Comparison of ENCODE assay signal across 8 mouse cellular contexts in the genomic region with DNA sequence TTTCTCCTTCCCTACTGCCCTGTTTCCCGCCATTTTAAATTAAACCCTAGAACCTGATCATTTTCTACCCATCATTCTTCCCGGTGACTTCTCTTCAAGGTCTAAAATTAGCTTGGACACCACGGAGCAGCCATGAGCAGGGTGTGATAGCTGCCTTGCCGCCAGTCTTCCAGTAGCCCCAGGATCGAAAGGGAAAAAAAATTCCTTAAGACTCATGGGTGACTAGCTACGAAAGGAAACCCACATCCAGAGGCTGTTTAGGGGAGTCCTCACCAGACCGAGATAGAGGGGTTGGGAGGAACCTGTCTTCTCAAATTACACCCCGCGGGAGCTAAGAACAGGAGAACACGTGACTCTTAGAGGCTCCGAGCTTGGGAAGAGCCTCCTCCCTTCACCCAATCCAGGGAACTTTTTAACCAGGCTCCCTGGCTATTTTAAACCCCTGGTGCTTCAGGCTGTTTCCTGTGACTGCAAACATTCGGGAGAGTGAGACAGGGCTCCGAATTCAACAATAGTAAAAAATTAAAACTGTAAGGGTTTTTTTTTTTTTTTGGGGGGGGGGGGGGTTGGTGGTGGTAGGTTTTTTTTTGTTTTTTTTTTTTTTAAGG. TPM values are rescaled to one million over a fixed set of nuclear protein-coding genes. Genes with fewer than 3 reads are reported as not detected.
A peak's percentile ranks its signal among the peaks of the same experiment; 100 is the strongest.
DNase-seq lines count a peak whose midpoint lies in the region; ATAC-seq and TF ChIP-seq lines count a peak whose summit lies in the region.

No protein-coding gene starts in this region.

- no peaks in the 10 kb centered on the region for H3K27me3 ChIP-seq in ES-Bruce4 (ENCODE audit: control insufficient read depth, insufficient read depth, low read length, poor library complexity, severe bottlenecking)
- H3K27me3 ChIP-seq in liver, embryonic 14.5 days (ENCODE audit: control insufficient read depth, insufficient read depth, low read length) = no peaks in the 10 kb centered on the region
- no peaks in the 10 kb centered on the region for H3K27me3 ChIP-seq in neural tube, embryonic 11.5 days (ENCODE audit: control insufficient read depth, insufficient read depth, low read length)

- peaks cover 5% of the 10 kb centered on the region for H3K4me1 ChIP-seq in ES-Bruce4 (ENCODE audit: control insufficient read depth, insufficient read depth, low read length)
- H3K4me1 ChIP-seq in liver, embryonic 14.5 days (replicated peaks; ENCODE audit: control insufficient read depth in 2 of 2, insufficient read depth in 2 of 2, low read length in 1 of 2) = peaks cover 0 to 14% of the 10 kb centered on the region in 2 experiments; a peak in 2 of 4 replicates
- no peaks in the 10 kb centered on the region for H3K4me1 ChIP-seq in neural tube, embryonic 11.5 days (ENCODE audit: control insufficient read depth, insufficient read depth, low read length)

- ATAC-seq in liver, embryonic 14.5 days (ENCODE audit: insufficient read depth) = peak; percentile 61; the same call in 1 of the 2 replicates
- no peak for ATAC-seq in neural tube, embryonic 11.5 days (ENCODE audit: insufficient read depth, low FRiP score, low TSS enrichment)

- TF ChIP-seq CTCF in ES-Bruce4 (IDR thresholded peaks at IDR 0.05; ENCODE audit: low read depth, low read length) = no peak
- no peak for TF ChIP-seq CTCF in liver, embryonic 14.5 days (IDR thresholded peaks at IDR 0.05; ENCODE audit: low read depth)

- TF ChIP-seq EP300 in ES-Bruce4 (IDR thresholded peaks at IDR 0.05; ENCODE audit: insufficient read depth, low read depth, low read length) = peak; percentile 70
- TF ChIP-seq EP300 in liver, embryonic 14.5 days (IDR thresholded peaks at IDR 0.05; ENCODE audit: low read depth) = no peak

- H3K36me3 ChIP-seq in ES-Bruce4 (ENCODE audit: control insufficient read depth, insufficient read depth, low read length, poor library complexity, severe bottlenecking) = no peaks in the 10 kb centered on the region
- no peaks in the 10 kb centered on the region for H3K36me3 ChIP-seq in liver, embryonic 14.5 days (replicated peaks; ENCODE audit: control insufficient read depth, insufficient read depth, low read depth)
- no peaks in the 10 kb centered on the region for H3K36me3 ChIP-seq in neural tube, embryonic 11.5 days (ENCODE audit: control insufficient read depth, insufficient read depth, low read length)

- peak overlapping the region; percentile 96 for H3K4me3 ChIP-seq in ES-Bruce4 (ENCODE audit: low read depth, low read length)
- peak overlapping the region; percentile 49 to 63 for H3K4me3 ChIP-seq in liver, embryonic 14.5 days (ENCODE audit: insufficient read depth in 1 of 2, low read depth in 2 of 2, low read length in 2 of 2)
- peak overlapping the region; percentile 20; the same call in 1 of the 2 replicates for H3K4me3 ChIP-seq in neural tube, embryonic 11.5 days (ENCODE audit: low read depth, low read length)

- peak overlapping the region; percentile 97 for H3K27ac ChIP-seq in ES-Bruce4 (ENCODE audit: insufficient read depth, low read length)
- no peak overlapping the region for H3K27ac ChIP-seq in liver, embryonic 14.5 days
- no peak overlapping the region; the same call in 1 of the 2 replicates for H3K27ac ChIP-seq in neural tube, embryonic 11.5 days (ENCODE audit: low read depth, low read length)

- H3K9me3 ChIP-seq in ES-Bruce4 (replicated peaks; ENCODE audit: control insufficient read depth, insufficient read depth, low read length, poor library complexity, severe bottlenecking) = no peaks in the 10 kb centered on the region
- no peaks in the 10 kb centered on the region for H3K9me3 ChIP-seq in liver, embryonic 14.5 days (ENCODE audit: control insufficient read depth, low read length)
- no peaks in the 10 kb centered on the region for H3K9me3 ChIP-seq in neural tube, embryonic 11.5 days (ENCODE audit: control insufficient read depth, low read length)

- TF ChIP-seq POLR2A in ES-Bruce4 (IDR thresholded peaks at IDR 0.05; ENCODE audit: insufficient read depth, low read length) = no peak

- peak overlapping the region; percentile 97 for H3K9ac ChIP-seq in ES-Bruce4 (ENCODE audit: low read depth, poor library complexity, severe bottlenecking)
- H3K9ac ChIP-seq in liver, embryonic 14.5 days (replicated peaks) = peak overlapping the region; percentile 6
- 0 out of 2 replicates have a peak overlapping the region, but pooled peaks have one; percentile 20 for H3K9ac ChIP-seq in neural tube, embryonic 11.5 days (ENCODE audit: low read length)

- WGBS in liver, embryonic 14.5 days (ENCODE audit: insufficient replicate concordance) = under 1% methylated on average over 13 of the region's 13 CpGs
- under 1% methylated on average over 13 of the region's 13 CpGs for WGBS in neural tube, embryonic 11.5 days

- H3K4me2 ChIP-seq in liver, embryonic 14.5 days (ENCODE audit: low read depth) = peak overlapping the region; percentile 68
- peak overlapping the region; percentile 48 for H3K4me2 ChIP-seq in neural tube, embryonic 11.5 days (ENCODE audit: low read depth)

- DNase-seq in ZHBTc4 (ENCODE audit: low read depth, low spot score) = peak; percentile 86
- DNase-seq in forelimb bud, embryonic 11.5 days (ENCODE audit: low read depth, low spot score) = peak; percentile 66
- DNase-seq in hindlimb bud, embryonic 11.5 days (ENCODE audit: extremely low spot score, low read depth, low spot score) = peak; percentile 44
- peak in 2 of 3 experiments; percentile 30 for DNase-seq in liver, embryonic 14.5 days (ENCODE audit: low read depth in 3 of 3, low spot score in 3 of 3)
- peak; percentile 31 for DNase-seq in neural tube, embryonic 11.5 days (ENCODE audit: low spot score)
- DNase-seq in natural killer cell, adult 2 months (ENCODE audit: low spot score in 2 of 2) = no peak
- no peak for DNase-seq in cerebellum, postnatal 36 days

RNA-seq across cellular contexts. Expression of a gene that starts 5.0 kb away (rescaled TPM):
- polyA plus RNA-seq in ES-Bruce4 (2011; ENCODE audit: insufficient read depth, insufficient read length, low read depth, missing spikeins) = 55.5 and 57.5 TPM in 2 replicates
- polyA plus RNA-seq in liver, embryonic 14.5 days (2012; rRNA removed) = 0.44 and 0.51 TPM in 2 replicates
- 0.91 and 1.2 TPM in 2 replicates for polyA plus RNA-seq in liver, embryonic 14.5 days (2014; fragmentation: Nextera tagmentation; extraction: Ambion mirVana)
- polyA plus RNA-seq in neural tube, embryonic 11.5 days (2014; fragmentation: Nextera tagmentation; extraction: Ambion mirVana) = 5.9 and 6.9 TPM in 2 replicates

Comparison
In these comparisons a context has a peak if more than half of its experiments do, and no peak if none do; other contexts are left out.
1. H3K4me3 ChIP-seq: peak in every context shown above with its lines; median percentile 96 in ES-Bruce4; 56 in liver, embryonic 14.5 days; 20 in neural tube, embryonic 11.5 days.
2. H3K9ac ChIP-seq: peak in every context shown above with its lines; median percentile 97 in ES-Bruce4; 20 in neural tube, embryonic 11.5 days; 6 in liver, embryonic 14.5 days.
3. DNase-seq: peak in ZHBTc4 (single experiment), forelimb bud, embryonic 11.5 days (single experiment), hindlimb bud, embryonic 11.5 days (single experiment), liver, embryonic 14.5 days (2 of 3) and neural tube, embryonic 11.5 days (single experiment); none in natural killer cell, adult 2 months (0 of 2) and cerebellum, postnatal 36 days (0 of 2).